Comparison of ENCODE assay signal across 13 mouse cellular contexts in genomic region chr16:22545799-22546198, GRCm38 (mm10).
A peak's percentile ranks its signal among the peaks of the same experiment; 100 is the strongest.
DNase-seq lines count a peak whose midpoint lies in the region; ATAC-seq and TF ChIP-seq lines count a peak whose summit lies in the region.
"Had no signal": no experiment of that assay in that cellular context is flagged by ENCODE, and none has a peak within 500 bp of the region (broad histone marks: within the 10 kb centered on the region; RNA-seq: fewer than 3 reads in every experiment).

No protein-coding gene starts in this region.

- ATAC-seq in intestine, embryonic 14.5 days (replicated peaks; ENCODE audit: low FRiP score, low TSS enrichment, low read depth), result no peak
- no peak for ATAC-seq in intestine, postnatal 0 days
- ATAC-seq in intestine, embryonic 15.5 days, result no peak
- ATAC-seq in stomach, embryonic 16.5 days (ENCODE audit: insufficient read depth, low FRiP score), result no peak
- ATAC-seq in inflammation-experienced regulatory T-cells, adult 6 months, result no peak
- ATAC-seq: Patski had no signal

- no peaks in the 10 kb centered on the region for H3K27me3 ChIP-seq in intestine, embryonic 14.5 days (replicated peaks; ENCODE audit: control insufficient read depth, insufficient read depth, low read length)
- no peaks in the 10 kb centered on the region for H3K27me3 ChIP-seq in intestine, postnatal 0 days (replicated peaks; ENCODE audit: control insufficient read depth, insufficient read depth, low read length)
- no peaks in the 10 kb centered on the region for H3K27me3 ChIP-seq in intestine, embryonic 15.5 days (replicated peaks)
- H3K27me3 ChIP-seq in stomach, embryonic 16.5 days (ENCODE audit: control insufficient read depth, insufficient read depth, low read length), result no peaks in the 10 kb centered on the region
- H3K27me3 ChIP-seq: embryonic facial prominence, embryonic 15.5 days; liver, embryonic 13.5 days; Patski had no signal

- no peaks in the 10 kb centered on the region for H3K9me3 ChIP-seq in intestine, embryonic 14.5 days (ENCODE audit: control insufficient read depth, low read length)
- H3K9me3 ChIP-seq in intestine, postnatal 0 days (ENCODE audit: control insufficient read depth), result no peaks in the 10 kb centered on the region
- H3K9me3 ChIP-seq in intestine, embryonic 15.5 days, result no peaks in the 10 kb centered on the region
- H3K9me3 ChIP-seq in stomach, embryonic 16.5 days (replicated peaks; ENCODE audit: control insufficient read depth, low read length), result no peaks in the 10 kb centered on the region
- H3K9me3 ChIP-seq: embryonic facial prominence, embryonic 15.5 days; liver, embryonic 13.5 days had no signal

- H3K27ac ChIP-seq in intestine, embryonic 14.5 days (ENCODE audit: low read depth), result peak overlapping the region; percentile 0; the same call in 1 of the 2 replicates
- no peak overlapping the region for H3K27ac ChIP-seq in intestine, postnatal 0 days (ENCODE audit: low read depth, low read length)
- peak overlapping the region; percentile 19; the same call in 1 of the 2 replicates for H3K27ac ChIP-seq in intestine, embryonic 15.5 days
- peak overlapping the region; percentile 89 for H3K27ac ChIP-seq in stomach, embryonic 16.5 days (ENCODE audit: low read length)
- H3K27ac ChIP-seq: liver, embryonic 13.5 days had no signal

- no peak overlapping the region for H3K9ac ChIP-seq in intestine, embryonic 14.5 days (ENCODE audit: low read length)
- H3K9ac ChIP-seq in intestine, postnatal 0 days (ENCODE audit: low read depth, low read length), result no peak overlapping the region
- no peak overlapping the region for H3K9ac ChIP-seq in intestine, embryonic 15.5 days
- no peak overlapping the region for H3K9ac ChIP-seq in stomach, embryonic 16.5 days (ENCODE audit: low read length)
- H3K9ac ChIP-seq: embryonic facial prominence, embryonic 15.5 days; liver, embryonic 13.5 days had no signal

- DNase-seq in intestine, embryonic 14.5 days (ENCODE audit: low spot score), result no peak
- DNase-seq in thymus, postnatal 14 days, result peak; percentile 27
- DNase-seq in thymus, postnatal 36 days, result no peak
- no peak for DNase-seq in ovary, postnatal 36 days (ENCODE audit: low spot score)
- DNase-seq: gastrocnemius, postnatal 10 days; kidney, postnatal 4 days; liver, embryonic 13.5 days had no signal

- no peak overlapping the region for H3K4me3 ChIP-seq in intestine, embryonic 14.5 days (ENCODE audit: low read depth, low read length)
- H3K4me3 ChIP-seq in intestine, postnatal 0 days (ENCODE audit: low read depth, low read length), result no peak overlapping the region
- no peak overlapping the region for H3K4me3 ChIP-seq in intestine, embryonic 15.5 days (replicated peaks)
- H3K4me3 ChIP-seq in stomach, embryonic 16.5 days (replicated peaks; ENCODE audit: low read length), result no peak overlapping the region
- H3K4me3 ChIP-seq: embryonic facial prominence, embryonic 15.5 days; liver, embryonic 13.5 days had no signal

- peaks cover 10% of the 10 kb centered on the region for H3K4me1 ChIP-seq in intestine, embryonic 14.5 days (replicated peaks; ENCODE audit: control insufficient read depth, insufficient read depth, low read length)
- no peaks in the 10 kb centered on the region for H3K4me1 ChIP-seq in intestine, postnatal 0 days (replicated peaks; ENCODE audit: control insufficient read depth, insufficient read depth, low read length)
- H3K4me1 ChIP-seq in intestine, embryonic 15.5 days (replicated peaks), result peaks cover 18% of the 10 kb centered on the region
- H3K4me1 ChIP-seq in stomach, embryonic 16.5 days (ENCODE audit: control insufficient read depth, insufficient read depth, low read length), result peaks cover 19% of the 10 kb centered on the region

- H3K36me3 ChIP-seq in intestine, embryonic 14.5 days (ENCODE audit: control insufficient read depth, insufficient read depth, low read length), result no peaks in the 10 kb centered on the region
- H3K36me3 ChIP-seq in intestine, postnatal 0 days (ENCODE audit: control insufficient read depth, insufficient read depth), result no peaks in the 10 kb centered on the region
- no peaks in the 10 kb centered on the region for H3K36me3 ChIP-seq in intestine, embryonic 15.5 days
- no peaks in the 10 kb centered on the region for H3K36me3 ChIP-seq in stomach, embryonic 16.5 days (ENCODE audit: control insufficient read depth, insufficient read depth, low read length)
- H3K36me3 ChIP-seq: embryonic facial prominence, embryonic 15.5 days; liver, embryonic 13.5 days had no signal

- TF ChIP-seq CTCF in intestine, postnatal 0 days (IDR thresholded peaks at IDR 0.05; ENCODE audit: low read depth), result no peak

- WGBS in intestine, embryonic 14.5 days, result 70% methylated on average over 8 of the region's 8 CpGs
- WGBS in intestine, postnatal 0 days, result 68% methylated on average over 8 of the region's 8 CpGs
- 59% methylated on average over 8 of the region's 8 CpGs for WGBS in intestine, embryonic 15.5 days
- WGBS in stomach, embryonic 16.5 days, result 63% methylated on average over 8 of the region's 8 CpGs

- no peak overlapping the region for H3K4me2 ChIP-seq in intestine, embryonic 14.5 days (ENCODE audit: low read length)
- H3K4me2 ChIP-seq in intestine, postnatal 0 days (replicated peaks; ENCODE audit: low read depth), result no peak overlapping the region
- H3K4me2 ChIP-seq in intestine, embryonic 15.5 days (replicated peaks), result no peak overlapping the region
- no peak overlapping the region for H3K4me2 ChIP-seq in stomach, embryonic 16.5 days (ENCODE audit: low read depth, low read length)
- H3K4me2 ChIP-seq: embryonic facial prominence, embryonic 15.5 days; liver, embryonic 13.5 days had no signal
